Mouse (Mus musculus) Muller cell, postnatal 12 days (primary cell): ENCODE data around the gene Kdm8.

Experiments
- DNase-seq: peaks from one replicate; pipeline ENCODE4 v3.0.0-alpha.2; 2015; ENCODE audit errors: inconsistent ontology term

The Kdm8 gene

GRCm38 (mm10) chr7:125500879-125501278, 56.4 kb downstream of the Kdm8 start:
- DNase-seq, result no peak

GRCm38 (mm10) chr7:125503374-125504092, 59.1 kb downstream of the Kdm8 start:
- no peak for DNase-seq

- DNase-seq, result no peak
Measured at GRCm38 (mm10) chr7:125504618-125505017, 60.1 kb downstream of the Kdm8 start.

GRCm38 (mm10) chr7:125505568-125505967, 61.1 kb downstream of the Kdm8 start:
- no peak for DNase-seq

GRCm38 (mm10) chr7:125507279-125507678, 62.8 kb downstream of the Kdm8 start:
- no peak for DNase-seq

- no peak for DNase-seq
Measured at GRCm38 (mm10) chr7:125511432-125511831, 67.0 kb downstream of the Kdm8 start.

GRCm38 (mm10) chr7:125511852-125512251, 67.4 kb downstream of the Kdm8 start:
- DNase-seq, result no peak
